Mouse (Mus musculus): ENCODE measurements around the gene Tank.

Gene Tank

GRCm38 (mm10) chr2:61578433-61578832, at the start of gene Tank:
Tank (plus strand) TSS chr2:61578585.
- peak; percentile 93 for DNase-seq (ENCODE audit: low read depth, low spot score)

- DNase-seq (ENCODE audit: low read depth, low spot score) = no peak
Measured at GRCm38 (mm10) chr2:61532326-61532725, 46.1 kb upstream of the Tank start.

DNA sequence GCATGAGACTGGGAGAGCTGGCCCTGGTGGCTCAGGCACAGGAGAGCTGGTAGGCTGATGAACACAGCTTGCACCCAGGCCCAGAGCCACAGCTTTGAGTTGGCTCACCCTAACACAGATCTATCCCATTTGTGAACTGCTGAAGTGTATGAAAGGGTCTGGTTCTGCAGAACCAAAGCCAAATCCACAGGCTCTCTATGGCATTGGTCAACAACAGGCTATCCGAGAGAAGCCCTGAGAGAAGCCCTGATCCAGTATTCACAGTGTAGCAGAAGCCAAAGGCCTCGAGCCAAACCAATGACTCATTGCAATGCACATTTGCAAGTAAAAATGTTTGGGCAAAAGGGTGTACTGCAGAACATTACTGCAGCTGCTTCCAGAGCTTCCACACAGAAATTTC, 45.3 kb upstream of the Tank start:
- DNase-seq (ENCODE audit: low read depth, low spot score) = no peak

DNA sequence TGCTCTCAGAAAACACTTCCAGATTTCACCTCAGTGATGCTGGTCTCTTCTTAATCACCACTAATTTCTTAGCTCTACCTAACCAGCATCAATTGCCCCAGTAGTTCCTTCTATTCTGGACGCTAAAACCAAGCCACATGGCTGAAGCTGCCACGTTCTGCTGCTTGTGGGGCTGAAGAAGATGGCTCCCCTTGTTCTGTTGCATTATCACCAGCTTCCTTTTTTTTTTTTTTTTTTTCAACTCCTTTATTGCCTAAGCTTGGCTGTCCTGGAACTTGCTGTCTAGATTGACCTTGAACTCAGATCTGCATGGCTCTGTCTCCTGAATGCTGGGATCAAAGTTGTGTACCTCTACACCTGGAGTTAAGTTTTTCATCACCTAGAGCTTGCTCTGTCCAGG, 41.5 kb upstream of the Tank start:
- no peak for DNase-seq (ENCODE audit: low read depth, low spot score)

DNA sequence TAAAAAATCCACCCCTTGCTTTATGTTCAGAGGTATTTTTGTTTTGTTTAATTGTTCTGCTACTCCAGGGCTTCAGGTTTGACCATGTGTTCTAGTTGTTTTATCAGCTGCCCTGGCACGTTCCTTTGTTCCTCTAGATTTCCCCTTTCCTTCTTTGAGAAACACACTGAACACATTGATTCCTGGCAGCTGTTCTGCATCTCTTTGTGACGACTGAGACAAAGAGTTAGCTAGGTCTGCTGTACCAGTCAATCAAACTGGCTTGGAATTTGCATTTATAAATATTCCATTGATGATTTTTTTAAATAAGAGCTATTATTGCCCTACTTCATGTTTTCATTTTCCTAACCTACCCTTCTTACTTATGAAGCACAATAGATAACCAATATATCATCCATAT, 39.0 kb upstream of the Tank start:
- no peak for DNase-seq (ENCODE audit: low read depth, low spot score)

- no peak for DNase-seq (ENCODE audit: low read depth, low spot score)
Measured at GRCm38 (mm10) chr2:61542426-61542825, 36.0 kb upstream of the Tank start.

GRCm38 (mm10) chr2:61545666-61546065, 32.7 kb upstream of the Tank start:
- no peak for DNase-seq (ENCODE audit: low read depth, low spot score)

- no peak for DNase-seq (ENCODE audit: low read depth, low spot score)
Measured at GRCm38 (mm10) chr2:61548021-61548420, 30.4 kb upstream of the Tank start.

GRCm38 (mm10) chr2:61551680-61552079, 26.7 kb upstream of the Tank start:
- no peak for DNase-seq (ENCODE audit: low read depth, low spot score)

DNA sequence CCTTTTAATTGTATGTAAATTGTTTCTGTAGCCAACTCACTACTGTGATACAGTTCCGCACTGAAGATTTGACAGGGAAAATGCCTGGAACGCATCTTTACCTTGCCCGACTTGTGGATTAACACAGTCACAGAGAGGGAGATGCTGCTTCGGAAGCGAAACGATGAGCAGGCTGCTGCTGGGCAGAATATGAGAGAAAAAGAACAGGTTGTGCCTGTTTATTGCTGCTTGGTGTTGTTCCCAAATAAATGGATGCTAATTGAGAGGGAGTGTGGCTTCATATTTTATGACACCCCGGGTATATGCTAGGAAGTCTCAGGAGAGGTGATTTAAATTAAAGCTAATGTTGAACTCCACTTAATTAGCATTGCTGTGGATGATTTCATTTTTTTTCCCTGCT, 23.0 kb upstream of the Tank start:
- no peak for DNase-seq (ENCODE audit: low read depth, low spot score)

GRCm38 (mm10) chr2:61555825-61556224, 22.6 kb upstream of the Tank start:
- DNase-seq (ENCODE audit: low read depth, low spot score) = no peak

GRCm38 (mm10) chr2:61556639-61557038, 21.7 kb upstream of the Tank start:
- no peak for DNase-seq (ENCODE audit: low read depth, low spot score)

GRCm38 (mm10) chr2:61557848-61558471, 20.4 kb upstream of the Tank start:
- no peak for DNase-seq (ENCODE audit: low read depth, low spot score)

- DNase-seq (ENCODE audit: low read depth, low spot score) = no peak
Measured at GRCm38 (mm10) chr2:61561058-61561457, 17.3 kb upstream of the Tank start.

GRCm38 (mm10) chr2:61563202-61563601, 15.2 kb upstream of the Tank start:
- peak; percentile 64 for DNase-seq (ENCODE audit: low read depth, low spot score)

DNA sequence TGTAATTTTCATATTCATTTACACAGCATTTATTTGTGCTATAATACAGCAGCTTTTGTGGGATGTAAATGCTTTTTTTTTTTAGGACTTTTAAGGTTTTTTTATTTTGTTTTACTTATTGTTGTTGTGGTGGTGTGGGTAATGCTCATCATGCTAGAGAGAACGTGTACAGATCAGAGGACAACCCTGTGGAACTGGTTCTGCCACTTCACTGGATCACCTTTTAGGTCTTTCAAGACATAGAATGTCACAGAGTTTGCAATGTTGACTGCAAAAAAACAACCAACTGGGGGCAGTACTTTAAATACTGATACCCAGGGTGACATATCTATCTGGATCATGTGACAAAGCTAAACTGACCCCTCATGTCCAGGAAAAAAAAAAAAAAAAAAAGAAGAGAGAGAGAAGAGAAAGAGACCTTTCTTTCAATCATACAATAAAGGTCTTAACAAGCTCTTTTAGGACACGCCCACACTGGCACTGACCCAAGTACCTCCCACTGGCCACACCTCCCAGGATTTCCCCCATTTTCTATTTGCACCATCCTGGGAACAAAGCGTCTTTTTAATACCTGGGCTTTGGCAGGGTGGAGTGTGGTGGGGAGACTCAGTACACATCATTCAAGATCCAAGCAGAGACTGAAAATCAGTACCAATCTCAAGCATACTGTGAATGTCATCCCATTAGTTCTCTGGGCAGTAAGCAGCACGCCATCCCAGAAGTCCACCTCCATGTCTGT, 11.2 kb upstream of the Tank start:
- DNase-seq (ENCODE audit: low read depth, low spot score) = no peak

GRCm38 (mm10) chr2:61569181-61569580, 9.2 kb upstream of the Tank start:
- DNase-seq (ENCODE audit: low read depth, low spot score) = no peak

- no peak for DNase-seq (ENCODE audit: low read depth, low spot score)
Measured at GRCm38 (mm10) chr2:61571343-61571955, 6.9 kb upstream of the Tank start.

GRCm38 (mm10) chr2:61576497-61576896, 1.9 kb upstream of the Tank start:
- no peak for DNase-seq (ENCODE audit: low read depth, low spot score)

GRCm38 (mm10) chr2:61576928-61577695, 1.3 kb upstream of the Tank start:
- DNase-seq (ENCODE audit: low read depth, low spot score) = no peak

- DNase-seq (ENCODE audit: low read depth, low spot score) = peak; percentile 77
Measured at GRCm38 (mm10) chr2:61577696-61578062, 706 bp upstream of the Tank start.

- DNase-seq (ENCODE audit: low read depth, low spot score) = peak; percentile 65
Measured at GRCm38 (mm10) chr2:61579501-61579990, 1.2 kb downstream of the Tank start.

All from A20 (cell line).